Mouse (Mus musculus) liver, embryonic 11.5 days (tissue): ENCODE measurements around the gene Vezt. TPM values are rescaled to one million over a fixed set of nuclear protein-coding genes. Genes with fewer than 3 reads are reported as not detected.

ENCODE experiments used
- ATAC-seq: fragments of 200-750 bp; cut with Nextera tagmentation; replicated peaks from 2 replicates; pipeline ENCODE4 v1.8.0; 2017; ENCODE audit warnings: moderate number of reproducible peaks, mild to moderate bottlenecking, moderate TSS enrichment, moderate library complexity; ENCODE audit not compliant: low FRiP score
- DNase-seq: peaks from one replicate; pipeline ENCODE4 v3.0.0-alpha.2; 2017; ENCODE audit warnings: low spot score
- H3K27ac ChIP-seq: fragments of 300-500 bp; sonication (generic); 2 replicates; pipeline ENCODE4 v1.5.1; 2014; ENCODE audit warnings: mild to moderate bottlenecking, low read depth, low read length, control low read depth
- H3K27me3 ChIP-seq: fragments of 300-500 bp; sonication (generic); replicated peaks from 2 replicates; pipeline ENCODE4 v1.6.1; 2014; ENCODE audit warnings: low read length, mixed read lengths; ENCODE audit not compliant: control insufficient read depth, insufficient read depth
- H3K36me3 ChIP-seq: fragments of 300-500 bp; sonication (generic); 2 replicates; pipeline ENCODE4 v1.6.1; 2014; ENCODE audit warnings: mild to moderate bottlenecking, low read length, moderate library complexity, mixed read lengths; ENCODE audit not compliant: control insufficient read depth, insufficient read depth
- H3K4me1 ChIP-seq: fragments of 300-500 bp; sonication (generic); replicated peaks from 2 replicates; pipeline ENCODE4 v1.6.1; 2014; ENCODE audit warnings: low read length, mixed read lengths; ENCODE audit not compliant: control insufficient read depth, insufficient read depth
- H3K4me2 ChIP-seq: fragments of 300-500 bp; sonication (generic); 2 replicates; pipeline ENCODE4 v1.6.1; 2014; ENCODE audit warnings: mild to moderate bottlenecking, control low read depth, moderate library complexity
- H3K4me3 ChIP-seq: fragments of 300-500 bp; sonication (generic); 2 replicates; pipeline ENCODE4 v1.5.1; 2014; ENCODE audit warnings: low read depth, low read length, control low read depth
- H3K9ac ChIP-seq: fragments of 300-500 bp; sonication (generic); 2 replicates; pipeline ENCODE4 v1.6.1; 2014; ENCODE audit warnings: low read depth, low read length, control low read depth
- H3K9me3 ChIP-seq: fragments of 300-500 bp; sonication (generic); 2 replicates; pipeline ENCODE4 v1.6.1; 2016; ENCODE audit warnings: low read length, inconsistent platforms, mixed read lengths; ENCODE audit not compliant: control insufficient read depth
- WGBS: fragments of 180-500 bp; shearing (Covaris S2); extraction: QIAGEN DNeasy Blood & Tissue Kit; methylation state at CpG from one replicate; pipeline ENCODE4 v1.1.7; 2014; 5-methylcytosine and 5-hydroxymethylcytosine counted together
- polyA plus RNA-seq: library from polyadenylated mRNA; unstranded; fragments of >200 nt; fragmentation: Nextera tagmentation; extraction: Ambion mirVana; gene quantifications from 2 replicates; pipeline ENCODE4 v1.2.1, GENCODE M21; 2014

The Vezt gene
- polyA plus RNA-seq, 1 experiment from 2014 or later = 18.9 TPM

- no peak overlapping the region for H3K4me2 ChIP-seq
- WGBS = 67% methylated on average over 9 of the region's 9 CpGs
These were observed 101.6 kb downstream of the Vezt start for GRCm38 (mm10) chr10:93933980-93934379.

GRCm38 (mm10) chr10:93932861-93933260 is 102.8 kb downstream of the Vezt start:
- Histone ChIP-seq H3K4me1 (no peaks in the 10 kb centered on the region), H3K36me3 (no peaks in the 10 kb centered on the region), H3K4me3 (no peak overlapping the region), H3K27me3 (no peaks in the 10 kb centered on the region), H3K4me2 (no peak overlapping the region), H3K9ac (no peak overlapping the region), H3K9me3 (no peaks in the 10 kb centered on the region), H3K27ac (no peak overlapping the region)
- DNase-seq (no peak), ATAC-seq (no peak)
- WGBS = 78% methylated on average over 5 of the region's 5 CpGs

More at GRCm38 (mm10) chr10:93933980-93934379, 101.6 kb downstream of the Vezt start:
- H3K9me3 ChIP-seq = no peaks in the 10 kb centered on the region
- H3K27me3 ChIP-seq = no peaks in the 10 kb centered on the region
- no peak overlapping the region for H3K9ac ChIP-seq
- no peak overlapping the region for H3K27ac ChIP-seq
- DNase-seq (no peak), ATAC-seq (no peak)
- H3K4me1 ChIP-seq = no peaks in the 10 kb centered on the region
- no peaks in the 10 kb centered on the region for H3K36me3 ChIP-seq
- no peak overlapping the region for H3K4me3 ChIP-seq

GRCm38 (mm10) chr10:93932020-93932419 is 103.6 kb downstream of the Vezt start:
- no peak overlapping the region for H3K27ac ChIP-seq
- no peaks in the 10 kb centered on the region for H3K4me1 ChIP-seq

GRCm38 (mm10) chr10:93931431-93931830 is 104.2 kb downstream of the Vezt start:
- no peak overlapping the region for H3K4me2 ChIP-seq
- no peak for ATAC-seq
- no peak for DNase-seq

More at GRCm38 (mm10) chr10:93932020-93932419, 103.6 kb downstream of the Vezt start:
- Histone ChIP-seq H3K4me3 (no peak overlapping the region), H3K4me2 (no peak overlapping the region), H3K9ac (no peak overlapping the region), H3K36me3 (no peaks in the 10 kb centered on the region), H3K9me3 (no peaks in the 10 kb centered on the region), H3K27me3 (no peaks in the 10 kb centered on the region)
- DNase-seq (no peak), ATAC-seq (no peak)
- WGBS = 66% methylated on average over 5 of the region's 5 CpGs

GRCm38 (mm10) chr10:93930236-93930824 is 105.3 kb downstream of the Vezt start:
- Histone ChIP-seq H3K9ac (no peak overlapping the region), H3K4me2 (no peak overlapping the region), H3K4me1 (no peaks in the 10 kb centered on the region), H3K4me3 (no peak overlapping the region), H3K27me3 (no peaks in the 10 kb centered on the region), H3K36me3 (no peaks in the 10 kb centered on the region), H3K9me3 (no peaks in the 10 kb centered on the region), H3K27ac (no peak overlapping the region)
- DNase-seq (no peak), ATAC-seq (no peak)
- 75% methylated on average over 4 of the region's 4 CpGs for WGBS

More at GRCm38 (mm10) chr10:93931431-93931830, 104.2 kb downstream of the Vezt start:
- 70% methylated on average over 9 of the region's 9 CpGs for WGBS
- H3K4me1 ChIP-seq = no peaks in the 10 kb centered on the region
- H3K9me3 ChIP-seq = no peaks in the 10 kb centered on the region
- H3K27me3 ChIP-seq = no peaks in the 10 kb centered on the region
- no peak overlapping the region for H3K27ac ChIP-seq
- H3K9ac ChIP-seq = no peak overlapping the region
- H3K4me3 ChIP-seq = no peak overlapping the region
- H3K36me3 ChIP-seq = no peaks in the 10 kb centered on the region

GRCm38 (mm10) chr10:93924666-93925065 is 111.0 kb downstream of the Vezt start:
- no peak for ATAC-seq
- DNase-seq = no peak

GRCm38 (mm10) chr10:93921160-93921559 is 114.5 kb downstream of the Vezt start:
- no peak for DNase-seq
- no peak overlapping the region for H3K4me3 ChIP-seq
- ATAC-seq = peak; percentile 59
- 66% methylated on average over 4 of the region's 4 CpGs for WGBS
- H3K9ac ChIP-seq = no peak overlapping the region
- no peaks in the 10 kb centered on the region for H3K27me3 ChIP-seq
- no peak overlapping the region for H3K27ac ChIP-seq
- no peaks in the 10 kb centered on the region for H3K36me3 ChIP-seq
- no peak overlapping the region for H3K4me2 ChIP-seq
- H3K9me3 ChIP-seq = no peaks in the 10 kb centered on the region
- peaks cover 2% of the 10 kb centered on the region for H3K4me1 ChIP-seq

More at GRCm38 (mm10) chr10:93924666-93925065, 111.0 kb downstream of the Vezt start:
- Histone ChIP-seq H3K27ac (no peak overlapping the region), H3K36me3 (no peaks in the 10 kb centered on the region), H3K9ac (no peak overlapping the region), H3K4me2 (no peak overlapping the region), H3K4me1 (no peaks in the 10 kb centered on the region), H3K27me3 (no peaks in the 10 kb centered on the region), H3K9me3 (no peaks in the 10 kb centered on the region), H3K4me3 (no peak overlapping the region)
- 85% methylated on average over 5 of the region's 5 CpGs for WGBS

GRCm38 (mm10) chr10:93919227-93919626 is 116.4 kb downstream of the Vezt start:
- H3K9ac ChIP-seq = no peak overlapping the region
- no peak for DNase-seq
- no peak for ATAC-seq
- no peak overlapping the region for H3K4me3 ChIP-seq
- no peak overlapping the region for H3K4me2 ChIP-seq
- H3K27me3 ChIP-seq = no peaks in the 10 kb centered on the region
- H3K4me1 ChIP-seq = peaks cover 2% of the 10 kb centered on the region
- H3K36me3 ChIP-seq = no peaks in the 10 kb centered on the region
- H3K9me3 ChIP-seq = no peaks in the 10 kb centered on the region
- WGBS = 53% methylated on average over 13 of the region's 13 CpGs
- no peak overlapping the region; the same call in 1 of the 2 replicates for H3K27ac ChIP-seq

GRCm38 (mm10) chr10:93918701-93919100 is 116.9 kb downstream of the Vezt start:
- no peak for DNase-seq
- H3K27ac ChIP-seq = no peak overlapping the region; the same call in 1 of the 2 replicates
- no peaks in the 10 kb centered on the region for H3K27me3 ChIP-seq
- no peaks in the 10 kb centered on the region for H3K36me3 ChIP-seq
- 53% methylated on average over 6 of the region's 6 CpGs for WGBS
- no peak for ATAC-seq
- H3K4me3 ChIP-seq = no peak overlapping the region
- H3K4me2 ChIP-seq = no peak overlapping the region
- H3K9me3 ChIP-seq = no peaks in the 10 kb centered on the region
- peaks cover 2% of the 10 kb centered on the region for H3K4me1 ChIP-seq
- no peak overlapping the region for H3K9ac ChIP-seq
